Mouse (Mus musculus) liver, embryonic 14.5 days (tissue): Measurements from ENCODE around the gene Map2k1.

ENCODE experiments used
- CTCF ChIP-seq: IDR thresholded peaks from 2 replicates; pipeline ENCODE4 v1.5.1; 2016; ENCODE audit warnings: antibody characterized with exemption, low read depth, control low read depth
- EP300 ChIP-seq: IDR thresholded peaks from 2 replicates; pipeline ENCODE4 v1.6.1; 2016; ENCODE audit warnings: antibody characterized with exemption, low read depth

GRCm38 (mm10) chr9:64174341-64174740, 79.1 kb downstream of the Map2k1 start:
- no peak for TF ChIP-seq CTCF
- no peak for TF ChIP-seq EP300
